ENCODE assay signal across 26 mouse cellular contexts in the genomic region with DNA sequence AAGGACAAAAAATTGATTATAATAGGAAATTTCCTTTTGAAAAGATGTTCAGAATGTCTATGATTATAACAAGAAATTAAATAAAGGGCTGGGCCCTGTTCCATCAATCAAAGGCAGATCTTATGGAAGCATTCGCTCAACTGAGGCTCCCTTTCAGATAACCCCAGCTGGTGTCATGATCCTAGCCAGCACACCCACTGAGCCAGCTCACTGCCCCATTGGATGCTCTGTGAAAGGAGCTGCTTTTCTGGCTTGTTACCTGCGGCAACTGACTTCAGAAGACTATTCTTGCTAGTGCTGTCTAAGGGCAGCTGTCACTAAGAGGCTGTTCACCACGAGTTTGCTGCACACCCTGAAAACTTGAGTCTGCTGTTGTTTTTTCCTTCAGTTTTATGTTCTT. TPM values are rescaled to one million over a fixed set of nuclear protein-coding genes. Genes with fewer than 3 reads are reported as not detected.
DNase-seq lines count a peak whose midpoint lies in the region; ATAC-seq and TF ChIP-seq lines count a peak whose summit lies in the region.
"Had no signal": no experiment of that assay in that cellular context is flagged by ENCODE, and none has a peak within 500 bp of the region (broad histone marks: within the 10 kb centered on the region; RNA-seq: fewer than 3 reads in every experiment).

No protein-coding gene starts in this region.

- H3K36me3 ChIP-seq in forebrain, embryonic 14.5 days (ENCODE audit: control insufficient read depth, insufficient read depth, low read length): no peaks in the 10 kb centered on the region
- H3K36me3 ChIP-seq in forebrain, embryonic 12.5 days (replicated peaks): no peaks in the 10 kb centered on the region
- H3K36me3 ChIP-seq in kidney, embryonic 14.5 days (ENCODE audit: control insufficient read depth, insufficient read depth, low read length): no peaks in the 10 kb centered on the region
- H3K36me3 ChIP-seq: embryonic facial prominence, embryonic 13.5 days; forebrain, embryonic 10.5 days; heart, embryonic 15.5 days; limb, embryonic 12.5 days; liver, embryonic 15.5 days; midbrain, embryonic 10.5 days; neural tube, embryonic 15.5 days had no signal

- no peaks in the 10 kb centered on the region for H3K9me3 ChIP-seq in forebrain, embryonic 14.5 days (replicated peaks; ENCODE audit: control insufficient read depth, low read length)
- no peaks in the 10 kb centered on the region for H3K9me3 ChIP-seq in forebrain, embryonic 12.5 days
- H3K9me3 ChIP-seq in kidney, embryonic 14.5 days (ENCODE audit: control insufficient read depth, low read length): no peaks in the 10 kb centered on the region
- H3K9me3 ChIP-seq: embryonic facial prominence, embryonic 13.5 days; forebrain, embryonic 10.5 days; heart, embryonic 15.5 days; liver, embryonic 15.5 days; midbrain, embryonic 10.5 days; neural tube, embryonic 15.5 days had no signal

- no peak overlapping the region for H3K9ac ChIP-seq in forebrain, embryonic 14.5 days (ENCODE audit: low read length)
- no peak overlapping the region for H3K9ac ChIP-seq in forebrain, embryonic 12.5 days
- H3K9ac ChIP-seq in kidney, embryonic 14.5 days (ENCODE audit: low read depth, low read length): no peak overlapping the region
- H3K9ac ChIP-seq: embryonic facial prominence, embryonic 13.5 days; forebrain, postnatal 0 days; heart, embryonic 15.5 days; limb, embryonic 12.5 days; liver, embryonic 15.5 days; lung, embryonic 14.5 days; neural tube, embryonic 15.5 days had no signal

- WGBS in forebrain, embryonic 14.5 days: 3% methylated on average over 3 of the region's 3 CpGs
- WGBS in forebrain, embryonic 12.5 days: 16% methylated on average over 3 of the region's 3 CpGs
- WGBS in kidney, embryonic 14.5 days: 44% methylated on average over 3 of the region's 3 CpGs

- no peak for ATAC-seq in forebrain, embryonic 14.5 days
- no peak for ATAC-seq in forebrain, embryonic 12.5 days (ENCODE audit: low FRiP score)
- ATAC-seq in kidney, embryonic 14.5 days (ENCODE audit: low FRiP score, low TSS enrichment): no peak
- ATAC-seq: activated CD4-positive, CD25-positive, alpha-beta regulatory T cell, adult 4 months; forebrain, postnatal 0 days; intestine, embryonic 16.5 days had no signal

- no peaks in the 10 kb centered on the region for H3K4me1 ChIP-seq in forebrain, embryonic 14.5 days (ENCODE audit: control insufficient read depth, insufficient read depth, low read length)
- 0 out of 2 replicates have a peak, but pooled peaks cover 5% of the 10 kb centered on the region for H3K4me1 ChIP-seq in forebrain, embryonic 12.5 days
- H3K4me1 ChIP-seq in kidney, embryonic 14.5 days (ENCODE audit: control insufficient read depth, insufficient read depth, low read length): no peaks in the 10 kb centered on the region
- H3K4me1 ChIP-seq: heart, embryonic 15.5 days; limb, embryonic 12.5 days; liver, embryonic 15.5 days; midbrain, embryonic 10.5 days; neural tube, embryonic 15.5 days had no signal

- no peak for TF ChIP-seq POLR2A in brain, embryonic 14.5 days (IDR thresholded peaks at IDR 0.05; ENCODE audit: borderline replicate concordance, extremely low read depth, insufficient read depth, insufficient read length, poor library complexity, severe bottlenecking)

- no peaks in the 10 kb centered on the region for H3K27me3 ChIP-seq in forebrain, embryonic 14.5 days (replicated peaks; ENCODE audit: control insufficient read depth, insufficient read depth, low read length)
- H3K27me3 ChIP-seq in forebrain, embryonic 12.5 days: no peaks in the 10 kb centered on the region
- no peaks in the 10 kb centered on the region for H3K27me3 ChIP-seq in kidney, embryonic 14.5 days (ENCODE audit: control insufficient read depth, insufficient read depth, low read length)
- H3K27me3 ChIP-seq: embryonic facial prominence, embryonic 13.5 days; heart, embryonic 15.5 days; limb, embryonic 12.5 days; liver, embryonic 15.5 days; neural tube, embryonic 15.5 days had no signal

- H3K4me3 ChIP-seq in forebrain, embryonic 14.5 days (ENCODE audit: low read depth, low read length): no peak overlapping the region
- no peak overlapping the region for H3K4me3 ChIP-seq in forebrain, embryonic 12.5 days (replicated peaks)
- no peak overlapping the region for H3K4me3 ChIP-seq in kidney, embryonic 14.5 days (ENCODE audit: low read length)
- H3K4me3 ChIP-seq: embryonic facial prominence, embryonic 13.5 days; forebrain, embryonic 10.5 days; heart, embryonic 15.5 days; limb, embryonic 12.5 days; liver, embryonic 15.5 days; midbrain, embryonic 10.5 days; neural tube, embryonic 15.5 days had no signal

- TF ChIP-seq CTCF in brain, embryonic 14.5 days (IDR thresholded peaks at IDR 0.05; ENCODE audit: borderline replicate concordance, extremely low read depth, insufficient read depth, insufficient read length): no peak

- no peak overlapping the region for H3K27ac ChIP-seq in forebrain, embryonic 14.5 days (ENCODE audit: low read depth, low read length)
- no peak overlapping the region for H3K27ac ChIP-seq in forebrain, embryonic 12.5 days
- H3K27ac ChIP-seq in kidney, embryonic 14.5 days (ENCODE audit: low read depth, low read length): no peak overlapping the region
- H3K27ac ChIP-seq: embryonic facial prominence, embryonic 13.5 days; forebrain, embryonic 10.5 days; heart, embryonic 15.5 days; limb, embryonic 12.5 days; liver, embryonic 15.5 days; midbrain, embryonic 10.5 days; neural tube, embryonic 15.5 days had no signal

- DNase-seq in forebrain, embryonic 14.5 days (ENCODE audit: low spot score): peak; percentile 31
- DNase-seq in ES-CJ7 (ENCODE audit: low read depth, low spot score): peak; percentile 25
- DNase-seq in brain, embryonic 14.5 days (ENCODE audit: low read depth): peak; percentile 40
- DNase-seq in cerebellum, postnatal 10 days: peak; percentile 75 to 82
- no peak for DNase-seq in thymus, postnatal 36 days
- DNase-seq in adrenal gland, adult 18-20 months (ENCODE audit: low spot score in 2 of 2): no peak
- DNase-seq: adrenal gland, adult 8-10 months; forebrain, postnatal 0 days; gastrocnemius, postnatal 14 days; kidney, adult 8-10 months; kidney, postnatal 10 days; layer of hippocampus, postnatal 36 days; lung, embryonic 14.5 days; retina, postnatal 1 day; right cerebral cortex, postnatal 14 days had no signal

- H3K4me2 ChIP-seq in forebrain, embryonic 14.5 days (ENCODE audit: low read length): no peak overlapping the region
- no peak overlapping the region for H3K4me2 ChIP-seq in forebrain, embryonic 12.5 days
- H3K4me2 ChIP-seq in kidney, embryonic 14.5 days (replicated peaks; ENCODE audit: low read depth, low read length): no peak overlapping the region
- H3K4me2 ChIP-seq: embryonic facial prominence, embryonic 13.5 days; heart, embryonic 15.5 days; limb, embryonic 12.5 days; liver, embryonic 15.5 days; lung, embryonic 14.5 days; neural tube, embryonic 15.5 days had no signal

RNA-seq across cellular contexts. Expression of gene Snapc3, which starts 25.6 kb away (rescaled TPM):
- polyA plus RNA-seq in forebrain, embryonic 14.5 days (2014; fragmentation: Nextera tagmentation; extraction: Ambion mirVana): 90.0 and 101 TPM in 2 replicates
- 79.9 and 80.7 TPM in 2 replicates for polyA plus RNA-seq in forebrain, embryonic 12.5 days (2016; fragmentation: Nextera tagmentation; extraction: Ambion mirVana)
- polyA plus RNA-seq in brain, embryonic 14.5 days (2012; rRNA removed): 58.4 and 77.0 TPM in 2 replicates
- 45.0 and 51.3 TPM in 2 replicates for polyA plus RNA-seq in kidney, embryonic 14.5 days (2014; fragmentation: Nextera tagmentation; extraction: Ambion mirVana)
- total RNA-seq in adrenal gland, adult 18-20 months (2021): 10 to 100 TPM; 18.8 to 19.4 TPM

Comparison
In these comparisons a context has a peak if more than half of its experiments do, and no peak if none do; other contexts are left out.
1. DNase-seq: peak in forebrain, embryonic 14.5 days (single experiment), ES-CJ7 (single experiment), brain, embryonic 14.5 days (single experiment) and cerebellum, postnatal 10 days (2 of 2); none in thymus, postnatal 36 days (0 of 2) and adrenal gland, adult 18-20 months (0 of 2).